Mouse (Mus musculus): ENCODE data around the gene Rap1b. TPM values are rescaled to one million over a fixed set of nuclear protein-coding genes. Genes with fewer than 3 reads are reported as not detected.

The Rap1b gene
- polyA plus RNA-seq, 1 experiment = 210 TPM

DNA sequence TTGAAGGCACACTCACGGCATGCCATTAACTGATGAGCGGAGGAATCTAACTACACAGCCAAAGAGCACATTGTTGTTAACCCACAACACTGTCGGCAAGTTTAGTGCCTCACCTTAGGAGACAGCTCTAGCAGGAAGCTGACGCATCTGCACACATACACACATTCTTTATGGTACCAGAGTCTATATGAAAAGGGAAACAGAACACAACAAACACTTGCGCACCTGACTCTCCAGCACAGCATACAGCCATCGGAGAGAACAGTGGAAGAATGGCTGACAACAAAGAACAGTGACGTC lies 77.7 kb downstream of the Rap1b start:
- Histone ChIP-seq H3K27me3 (replicated peaks) (no peaks in the 10 kb centered on the region), H3K9me3 (no peaks in the 10 kb centered on the region), H3K4me1 (no peaks in the 10 kb centered on the region), H3K36me3 (replicated peaks; ENCODE audit: low read length) (peaks cover 90% of the 10 kb centered on the region), H3K4me3 (replicated peaks) (no peak overlapping the region)
- TF ChIP-seq FLI1 (IDR thresholded peaks at IDR 0.05; ENCODE audit: low read length) = no peak
- TF ChIP-seq GATA1 (IDR thresholded peaks at IDR 0.05; ENCODE audit: borderline replicate concordance, low read length) = no peak

DNA sequence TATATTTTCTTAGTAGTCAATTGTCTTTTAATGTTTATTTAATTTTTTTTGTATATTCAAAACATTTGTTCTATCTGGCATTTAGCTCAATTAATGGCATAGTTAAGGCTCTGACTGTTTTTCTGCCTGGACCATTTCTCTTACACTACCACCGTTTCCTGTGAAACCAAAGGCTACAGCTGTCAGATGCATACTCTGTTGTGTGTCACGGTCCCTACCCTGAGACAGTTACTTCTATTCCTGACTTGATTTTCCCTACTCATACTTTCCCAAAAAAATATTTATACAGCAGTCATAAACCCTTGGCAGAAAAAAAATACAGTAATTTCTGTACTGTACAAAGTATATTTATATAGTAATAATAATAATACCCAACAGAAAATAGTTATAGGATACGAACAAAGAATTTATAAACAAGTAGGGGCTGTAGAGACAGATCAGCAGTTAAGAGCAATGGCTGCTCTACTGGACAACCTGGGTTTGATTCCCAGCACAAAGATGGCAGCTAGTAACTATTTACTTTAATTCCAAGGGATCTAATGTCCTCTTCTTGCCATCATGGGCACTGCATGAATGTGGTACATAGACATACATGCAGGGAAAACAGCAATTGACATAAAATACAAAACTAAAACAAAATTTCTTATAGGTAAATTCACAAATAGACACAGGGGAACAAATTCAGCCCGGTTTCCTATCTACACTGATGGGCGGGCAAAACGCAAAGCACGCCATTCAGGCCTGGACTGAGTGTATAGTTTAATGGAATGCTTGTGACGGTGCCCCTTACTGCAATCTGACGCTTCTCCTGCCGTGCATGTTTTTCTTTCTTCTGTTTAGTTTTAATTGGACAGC lies 78.3 kb downstream of the Rap1b start:
- no peaks in the 10 kb centered on the region for H3K9me3 ChIP-seq
- TF ChIP-seq FLI1 (IDR thresholded peaks at IDR 0.05; ENCODE audit: low read length) (no peak), GATA1 (IDR thresholded peaks at IDR 0.05; ENCODE audit: borderline replicate concordance, low read length) (no peak)
- H3K36me3 ChIP-seq (replicated peaks; ENCODE audit: low read length) = peaks cover 89% of the 10 kb centered on the region
- H3K27me3 ChIP-seq (replicated peaks) = no peaks in the 10 kb centered on the region
- H3K4me3 ChIP-seq (replicated peaks) = no peak overlapping the region
- H3K4me1 ChIP-seq = no peaks in the 10 kb centered on the region

- peaks cover 90% of the 10 kb centered on the region for H3K36me3 ChIP-seq (replicated peaks; ENCODE audit: low read length)
- TF ChIP-seq GATA1 (IDR thresholded peaks at IDR 0.05; ENCODE audit: borderline replicate concordance, low read length) (no peak), FLI1 (IDR thresholded peaks at IDR 0.05; ENCODE audit: low read length) (no peak)
- no peaks in the 10 kb centered on the region for H3K27me3 ChIP-seq (replicated peaks)
- H3K4me1 ChIP-seq = no peaks in the 10 kb centered on the region
- no peak overlapping the region for H3K4me3 ChIP-seq (replicated peaks)
- no peaks in the 10 kb centered on the region for H3K9me3 ChIP-seq
Observed at GRCm38 (mm10) chr10:117766896-117767160, 79.0 kb downstream of the Rap1b start.

- no peak for TF ChIP-seq GATA1 (IDR thresholded peaks at IDR 0.05; ENCODE audit: borderline replicate concordance, low read length)
- no peak for TF ChIP-seq FLI1 (IDR thresholded peaks at IDR 0.05; ENCODE audit: low read length)
- Histone ChIP-seq H3K36me3 (replicated peaks; ENCODE audit: low read length) (peaks cover 90% of the 10 kb centered on the region), H3K9me3 (no peaks in the 10 kb centered on the region)
Observed at GRCm38 (mm10) chr10:117766111-117766895, 79.5 kb downstream of the Rap1b start.

DNA sequence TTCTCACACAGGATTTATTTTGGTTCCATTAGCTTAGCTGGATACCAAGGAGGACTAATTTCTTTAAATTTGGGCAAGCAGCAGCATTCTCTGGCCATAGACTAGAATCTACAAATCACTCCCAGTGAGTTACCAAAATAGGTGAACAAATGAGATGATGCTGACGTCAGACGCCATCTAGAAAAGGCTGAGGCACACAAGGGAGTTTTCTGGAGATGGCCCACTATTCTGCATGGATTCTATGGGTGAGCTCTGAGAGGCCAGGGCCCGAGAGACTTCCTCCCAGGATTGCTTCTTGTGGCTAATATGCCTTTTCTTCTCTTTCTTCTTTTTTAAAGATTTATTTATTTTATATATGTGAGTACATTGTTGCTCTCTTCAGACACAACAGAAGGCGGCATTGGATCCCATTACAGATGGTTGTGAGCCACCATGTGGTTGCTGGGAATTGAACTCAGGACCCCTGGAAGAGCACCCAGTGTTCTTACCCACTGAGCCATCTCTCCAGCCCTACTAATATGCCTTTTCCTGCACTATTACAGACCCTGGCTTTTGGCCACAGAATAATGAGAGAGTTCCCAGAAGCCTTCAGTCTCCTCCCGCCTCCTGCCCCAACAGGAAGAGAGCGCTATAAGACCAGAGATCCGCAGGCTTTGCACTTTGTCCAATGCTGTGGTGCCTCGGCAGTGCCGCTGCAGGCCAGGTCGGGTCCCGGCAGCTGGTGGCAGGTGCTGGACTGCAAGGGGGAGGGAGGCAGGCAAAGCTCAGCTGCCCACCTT lies 80.5 kb downstream of the Rap1b start:
- no peak for TF ChIP-seq GATA1 (IDR thresholded peaks at IDR 0.05; ENCODE audit: borderline replicate concordance, low read length)
- no peak for TF ChIP-seq FLI1 (IDR thresholded peaks at IDR 0.05; ENCODE audit: low read length)
- Histone ChIP-seq H3K9me3 (no peaks in the 10 kb centered on the region), H3K4me3 (replicated peaks) (no peak overlapping the region), H3K27me3 (replicated peaks) (no peaks in the 10 kb centered on the region), H3K36me3 (replicated peaks; ENCODE audit: low read length) (peaks cover 90% of the 10 kb centered on the region), H3K4me1 (no peaks in the 10 kb centered on the region)

More at GRCm38 (mm10) chr10:117766111-117766895, 79.5 kb downstream of the Rap1b start:
- Histone ChIP-seq H3K4me3 (replicated peaks) (no peak overlapping the region), H3K27me3 (replicated peaks) (no peaks in the 10 kb centered on the region), H3K4me1 (no peaks in the 10 kb centered on the region)

DNA sequence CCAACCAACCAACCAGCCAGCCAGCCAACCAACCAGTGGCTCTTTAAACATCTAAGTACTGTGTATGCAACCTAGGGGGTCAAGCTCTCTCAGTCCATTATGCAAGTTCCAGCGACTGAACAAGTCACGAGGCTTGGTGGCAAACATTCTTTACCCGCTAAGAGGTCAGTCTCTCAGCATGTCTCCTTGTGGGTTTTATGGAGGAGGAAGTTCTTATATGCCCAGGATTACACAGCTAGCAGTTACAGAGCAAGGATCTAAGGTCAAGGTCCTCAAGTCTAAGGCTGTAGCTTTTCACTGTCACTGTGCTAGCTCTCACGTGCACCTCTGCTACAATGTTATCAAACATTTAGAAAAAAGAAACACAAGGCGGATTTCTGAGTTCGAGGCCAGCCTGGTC lies 81.2 kb downstream of the Rap1b start:
- TF ChIP-seq FLI1 (IDR thresholded peaks at IDR 0.05; ENCODE audit: low read length) = no peak
- no peak for TF ChIP-seq GATA1 (IDR thresholded peaks at IDR 0.05; ENCODE audit: borderline replicate concordance, low read length)
- peaks cover 90% of the 10 kb centered on the region for H3K36me3 ChIP-seq (replicated peaks; ENCODE audit: low read length)
- no peaks in the 10 kb centered on the region for H3K9me3 ChIP-seq
- no peaks in the 10 kb centered on the region for H3K4me1 ChIP-seq
- H3K27me3 ChIP-seq (replicated peaks) = no peaks in the 10 kb centered on the region
- H3K4me3 ChIP-seq (replicated peaks) = no peak overlapping the region

Other genes with a start within 250 kb of the Rap1b start
- gene Cpm, start 216.5 kb downstream of the Rap1b start, polyA plus RNA-seq (2012; ENCODE audit: insufficient read depth, low replicate concordance) = 0.31 TPM in 1 of 2 replicates, not detected in the other
- 39.9 and 41.8 TPM in 2 replicates for gene Mdm2, start 135.3 kb downstream of the Rap1b start, polyA plus RNA-seq (2012; ENCODE audit: insufficient read depth, low replicate concordance)
- gene Slc35e3, start 99.7 kb downstream of the Rap1b start, polyA plus RNA-seq (2012; ENCODE audit: insufficient read depth, low replicate concordance) = 0.47 TPM in 1 of 2 replicates, not detected in the other
- 10.8 TPM in 1 of 2 replicates, not detected in the other for gene Nup107, start 53.3 kb downstream of the Rap1b start, polyA plus RNA-seq (2012; ENCODE audit: insufficient read depth, low replicate concordance)

Measured in megakaryocyte, embryonic 14.5 days (primary cell).